Mouse (Mus musculus) small intestine, adult 2 months (tissue): Measurements from ENCODE around the gene Ttc17.

Experiments
- CTCF ChIP-seq: fragments of 200-500 bp; IDR thresholded peaks from 2 replicates; pipeline ENCODE4 v1.5.1; 2012; ENCODE audit warnings: low read depth, mild to moderate bottlenecking, control low read depth, inconsistent platforms, low read length, moderate library complexity, mixed read lengths; ENCODE audit not compliant: insufficient replicate concordance, insufficient read length; ENCODE audit errors: extremely low read depth
- POLR2A ChIP-seq: fragments of 200-500 bp; IDR thresholded peaks from 2 replicates; pipeline ENCODE4 v1.6.1; 2012; ENCODE audit warnings: low read depth, mild to moderate bottlenecking, control low read depth, inconsistent platforms, low read length, moderate library complexity

DNA sequence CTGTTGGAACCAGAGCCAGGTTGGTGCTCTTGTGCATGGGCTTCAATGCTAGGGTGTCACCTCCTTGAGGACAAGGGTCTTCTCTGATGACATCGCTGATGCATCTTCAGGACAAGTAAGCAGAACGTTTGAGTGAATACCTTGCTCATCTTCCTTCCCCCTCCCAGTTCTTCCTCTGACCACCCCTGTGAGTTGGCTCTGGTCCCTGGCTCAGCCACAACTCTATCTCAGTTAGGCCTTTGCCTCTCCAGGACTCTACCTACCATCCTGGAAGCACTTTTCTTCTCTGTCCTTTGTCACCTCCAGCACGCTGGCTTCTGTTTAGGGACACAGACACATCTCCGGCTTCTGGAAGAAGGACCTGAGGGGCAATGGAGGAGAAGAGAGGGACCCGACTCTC is 126.9 kb downstream of the Ttc17 start:
- TF ChIP-seq CTCF (no peak), POLR2A (no peak)
